In the genomic region with DNA sequence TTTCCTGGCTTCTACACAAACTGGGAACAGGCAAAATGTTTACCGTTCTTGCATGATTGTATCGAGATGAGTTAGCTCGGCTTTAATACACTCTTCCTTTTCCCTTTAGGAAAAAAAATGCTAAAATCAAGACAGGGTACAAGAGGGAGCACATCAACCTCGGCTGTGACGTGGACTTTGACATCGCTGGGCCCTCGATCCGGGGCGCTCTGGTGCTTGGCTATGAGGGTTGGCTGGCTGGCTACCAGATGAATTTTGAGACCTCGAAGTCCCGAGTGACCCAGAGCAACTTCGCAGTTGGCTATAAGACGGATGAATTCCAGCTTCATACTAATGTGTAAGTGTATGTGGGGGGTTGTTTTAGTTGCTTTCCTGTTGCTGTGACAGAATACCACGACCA, we compare ENCODE assay signal across 20 mouse cellular contexts.
"Had no signal": no experiment of that assay in that cellular context is flagged by ENCODE, and none has a peak within 500 bp of the region (broad histone marks: within the 10 kb centered on the region; RNA-seq: fewer than 3 reads in every experiment).

No protein-coding gene starts in this region.

- H3K4me2 ChIP-seq: liver, embryonic 11.5 days; liver, embryonic 15.5 days; lung, embryonic 15.5 days; midbrain, embryonic 13.5 days; neural tube, embryonic 13.5 days; stomach, embryonic 15.5 days had no signal

- DNase-seq: layer of hippocampus, postnatal 36 days; lung, adult 18-20 months; lung, postnatal 10 days; lung, postnatal 36 days; retina, postnatal 1 day; right cerebral cortex, postnatal 25 days; spleen, adult 18-20 months; thymus, postnatal 25 days had no signal

- H3K27me3 ChIP-seq: liver, embryonic 15.5 days; lung, embryonic 15.5 days; megakaryocyte, embryonic 14.5 days; midbrain, embryonic 13.5 days; neural tube, embryonic 13.5 days; stomach, embryonic 15.5 days had no signal

- H3K9me3 ChIP-seq: liver, embryonic 15.5 days; lung, embryonic 15.5 days; megakaryocyte, embryonic 14.5 days; midbrain, embryonic 10.5 days; midbrain, embryonic 13.5 days; neural tube, embryonic 13.5 days; stomach, embryonic 15.5 days had no signal

- H3K9ac ChIP-seq: liver, embryonic 15.5 days; lung, embryonic 15.5 days; midbrain, embryonic 13.5 days; neural tube, embryonic 13.5 days; stomach, embryonic 15.5 days had no signal

- H3K4me3 ChIP-seq: left cerebral cortex, adult 2 months; liver, embryonic 15.5 days; lung, embryonic 15.5 days; megakaryocyte, embryonic 14.5 days; midbrain, embryonic 10.5 days; midbrain, embryonic 13.5 days; myocyte; neural tube, embryonic 13.5 days; stomach, embryonic 15.5 days had no signal

- ATAC-seq: intestine, postnatal 0 days; midbrain, embryonic 13.5 days; midbrain, embryonic 16.5 days had no signal

- H3K27ac ChIP-seq: left cerebral cortex, adult 2 months; liver, embryonic 15.5 days; lung, embryonic 15.5 days; midbrain, embryonic 10.5 days; midbrain, embryonic 13.5 days; neural tube, embryonic 13.5 days; stomach, embryonic 15.5 days had no signal

- H3K4me1 ChIP-seq: liver, embryonic 15.5 days; lung, embryonic 15.5 days; midbrain, embryonic 10.5 days; midbrain, embryonic 13.5 days; neural tube, embryonic 13.5 days; stomach, embryonic 15.5 days had no signal
